Mouse (Mus musculus) neural tube, embryonic 14.5 days (tissue): ENCODE data around the gene 1700037H04Rik. TPM values are rescaled to one million over a fixed set of nuclear protein-coding genes. Genes with fewer than 3 reads are reported as not detected.
"Not testable (repeated sequence)": the region's sequence is repeated elsewhere in the genome, so short reads cannot be mapped to it uniquely, and the experiment has no call there.

Experiments
- ATAC-seq: fragments of 200-750 bp; cut with Nextera tagmentation; 2 replicates; pipeline ENCODE4 v1.8.0; 2017; ENCODE audit warnings: low read depth, mild to moderate bottlenecking, moderate TSS enrichment, moderate library complexity
- H3K27ac ChIP-seq: fragments of 300-500 bp; sonication (generic); 2 replicates; pipeline ENCODE4 v1.5.1; 2014; ENCODE audit warnings: low read depth, mild to moderate bottlenecking, control low read depth, low read length, moderate library complexity, mixed read lengths
- H3K27me3 ChIP-seq: fragments of 300-500 bp; sonication (generic); 2 replicates; pipeline ENCODE4 v1.6.1; 2014; ENCODE audit warnings: low read length; ENCODE audit not compliant: control insufficient read depth, insufficient read depth
- H3K36me3 ChIP-seq: fragments of 300-500 bp; sonication (generic); 2 replicates; pipeline ENCODE4 v1.6.1; 2014; ENCODE audit warnings: low read length, mixed read lengths; ENCODE audit not compliant: control insufficient read depth, insufficient read depth
- H3K4me1 ChIP-seq: fragments of 300-500 bp; sonication (generic); 2 replicates; pipeline ENCODE4 v1.6.1; 2014; ENCODE audit warnings: low read length; ENCODE audit not compliant: control insufficient read depth, insufficient read depth
- H3K4me2 ChIP-seq: fragments of 300-500 bp; sonication (generic); 2 replicates; pipeline ENCODE4 v1.6.1; 2014; ENCODE audit warnings: mild to moderate bottlenecking, low read depth, low read length, control low read depth
- H3K4me3 ChIP-seq: fragments of 300-500 bp; sonication (generic); 2 replicates; pipeline ENCODE4 v1.5.1; 2014; ENCODE audit warnings: low read depth, low read length, control low read depth, mixed read lengths
- H3K9ac ChIP-seq: fragments of 300-500 bp; sonication (generic); replicated peaks from 2 replicates; pipeline ENCODE4 v1.6.1; 2014; ENCODE audit warnings: low read depth, mild to moderate bottlenecking, control low read depth, low read length, mixed read lengths
- H3K9me3 ChIP-seq: fragments of 300-500 bp; sonication (generic); 2 replicates; pipeline ENCODE4 v1.6.1; 2016; ENCODE audit warnings: low read length; ENCODE audit not compliant: control insufficient read depth
- WGBS: fragments of 180-500 bp; shearing (Covaris S2); extraction: QIAGEN DNeasy Blood & Tissue Kit; methylation state at CpG from one replicate; pipeline ENCODE4 v1.1.7; 2014; 5-methylcytosine and 5-hydroxymethylcytosine counted together
- polyA plus RNA-seq: library from polyadenylated mRNA; unstranded; fragments of >200 nt; fragmentation: Nextera tagmentation; extraction: Ambion mirVana; gene quantifications from 2 replicates; pipeline ENCODE4 v1.2.1, GENCODE M21; 2014

1700037H04Rik gene
- polyA plus RNA-seq, 1 experiment from 2014 or later, result 86.9 TPM

- H3K9me3 ChIP-seq, H3K36me3 ChIP-seq, H3K4me3 ChIP-seq, H3K9ac ChIP-seq, H3K4me1 ChIP-seq, H3K27ac ChIP-seq, H3K27me3 ChIP-seq, ATAC-seq, H3K4me2 ChIP-seq: not testable (repeated sequence)
- 74% methylated on average over 4 of the region's 4 CpGs for WGBS
Observed at GRCm38 (mm10) chr2:131105061-131105460, 54.8 kb downstream of the 1700037H04Rik start.

GRCm38 (mm10) chr2:131104021-131104420, 55.9 kb downstream of the 1700037H04Rik start:
- Histone ChIP-seq H3K36me3 (no peaks in the 10 kb centered on the region), H3K4me3 (no peak overlapping the region), H3K27me3 (no peaks in the 10 kb centered on the region), H3K4me1 (no peaks in the 10 kb centered on the region), H3K9ac (no peak overlapping the region), H3K4me2 (no peak overlapping the region), H3K9me3 (no peaks in the 10 kb centered on the region), H3K27ac (no peak overlapping the region)
- WGBS, result 90% methylated on average over 4 of the region's 4 CpGs
- ATAC-seq, result no peak

GRCm38 (mm10) chr2:131101530-131101929, 58.4 kb downstream of the 1700037H04Rik start:
- 71% methylated on average over 3 of the region's 3 CpGs for WGBS
- H3K4me3 ChIP-seq, result no peak overlapping the region
- H3K9ac ChIP-seq, result no peak overlapping the region
- H3K4me2 ChIP-seq, result no peak overlapping the region
- H3K27me3 ChIP-seq, result no peaks in the 10 kb centered on the region
- no peaks in the 10 kb centered on the region for H3K36me3 ChIP-seq
- ATAC-seq, result no peak
- H3K27ac ChIP-seq, result no peak overlapping the region
- H3K9me3 ChIP-seq, result no peaks in the 10 kb centered on the region
- H3K4me1 ChIP-seq, result no peaks in the 10 kb centered on the region

GRCm38 (mm10) chr2:131097087-131097486, 62.8 kb downstream of the 1700037H04Rik start:
- WGBS, result 79% methylated on average over 4 of the region's 4 CpGs
- Histone ChIP-seq H3K9me3 (no peaks in the 10 kb centered on the region), H3K27ac (no peak overlapping the region), H3K36me3 (no peaks in the 10 kb centered on the region), H3K4me1 (no peaks in the 10 kb centered on the region), H3K9ac (no peak overlapping the region), H3K4me2 (no peak overlapping the region), H3K27me3 (no peaks in the 10 kb centered on the region), H3K4me3 (no peak overlapping the region)
- ATAC-seq, result no peak

Other genes with a start within 250 kb of the 1700037H04Rik start
- 49.4 and 63.7 TPM in 2 replicates for gene Gfra4, start 117.0 kb downstream of the 1700037H04Rik start, polyA plus RNA-seq
- gene Adam33, start 96.3 kb downstream of the 1700037H04Rik start, polyA plus RNA-seq, result 0.60 and 0.73 TPM in 2 replicates
- gene Siglec1, start 73.3 kb downstream of the 1700037H04Rik start, polyA plus RNA-seq, result 0.09 and 0.43 TPM in 2 replicates
- 1.3 and 3.4 TPM in 2 replicates for gene Hspa12b, start 32.8 kb downstream of the 1700037H04Rik start, polyA plus RNA-seq
- gene Gm11037, start 26.6 kb downstream of the 1700037H04Rik start, polyA plus RNA-seq, result not detected in 2 replicates
- gene Cenpb, start 20.0 kb upstream of the 1700037H04Rik start, polyA plus RNA-seq, result 7.0 and 10.5 TPM in 2 replicates
- 21.9 and 24.7 TPM in 2 replicates for gene Cdc25b, start 26.9 kb upstream of the 1700037H04Rik start, polyA plus RNA-seq
- 9.2 and 9.4 TPM in 2 replicates for gene Spef1, start 27.2 kb upstream of the 1700037H04Rik start, polyA plus RNA-seq
- 39.4 and 39.5 TPM in 2 replicates for gene Ap5s1, start 47.0 kb upstream of the 1700037H04Rik start, polyA plus RNA-seq
- gene Mavs, start 74.0 kb upstream of the 1700037H04Rik start, polyA plus RNA-seq, result 5.0 and 6.1 TPM in 2 replicates
- 28.7 and 32.2 TPM in 2 replicates for gene Pank2, start 102.4 kb upstream of the 1700037H04Rik start, polyA plus RNA-seq
- 18.4 and 19.0 TPM in 2 replicates for gene Rnf24, start 192.8 kb upstream of the 1700037H04Rik start, polyA plus RNA-seq